Mouse (Mus musculus) gastrocnemius, adult 8-10 months (tissue): ENCODE measurements at regions not wholly inside any gene's neighbourhood (a gene's known extent, or its start where the extent isn't known, plus 50 kb on each side); places are given as distances from the start of the nearest gene placed in this dataset.

Source experiments
- DNase-seq, 2 experiments: peaks; one replicate each; pipeline ENCODE4 v3.0.0; 2022; ENCODE audit warnings: low spot score in 2 of 2

DNA sequence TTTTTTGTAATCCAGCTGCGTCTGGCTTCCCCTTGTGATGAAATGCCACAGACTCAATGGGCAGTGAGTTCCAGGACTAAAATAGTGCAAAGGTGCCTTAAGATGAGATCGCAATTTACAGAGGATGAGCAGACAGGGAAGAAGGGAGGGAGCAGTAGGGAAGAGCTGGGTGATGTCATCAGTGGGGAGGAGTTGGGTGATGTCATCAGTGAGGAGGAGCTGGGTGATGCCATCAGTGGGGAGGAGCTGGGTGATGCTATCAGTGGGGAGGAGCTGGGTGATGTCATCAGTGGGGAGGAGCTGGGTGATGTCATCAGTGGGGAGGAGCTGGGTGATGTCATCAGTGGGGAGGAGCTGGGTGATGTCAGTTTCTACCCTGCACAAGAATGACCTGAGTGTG lies 84.4 kb upstream of the 4930583I09Rik start:
- no peak for DNase-seq

DNA sequence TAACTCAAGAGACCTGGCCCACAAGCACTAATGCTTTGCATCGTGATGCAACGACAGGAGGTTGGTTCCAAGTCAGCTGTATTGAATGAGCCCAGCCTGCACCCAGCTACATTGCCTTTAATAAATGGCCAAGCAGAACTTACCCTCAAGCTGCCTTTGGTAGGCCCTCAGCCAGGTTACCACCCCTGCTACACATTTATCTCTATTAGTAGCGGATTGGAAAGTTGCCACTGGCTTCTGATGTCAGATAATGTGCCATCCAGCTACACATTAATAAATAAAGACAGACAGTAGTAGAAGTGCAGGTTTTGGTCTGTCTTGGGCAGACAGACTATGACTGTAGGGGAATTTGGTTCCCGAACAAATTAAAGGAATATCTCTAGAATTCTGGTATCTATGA lies 82.0 kb upstream of the 4930583I09Rik start:
- no peak for DNase-seq

- DNase-seq, result peak in 1 of 2 experiments; percentile 9
These were observed 80.8 kb upstream of the 4930583I09Rik start for GRCm38 (mm10) chr17:64916657-64917056.

- no peak for DNase-seq
These were observed 79.8 kb upstream of the 4930583I09Rik start for GRCm38 (mm10) chr17:64915708-64916107.

- DNase-seq, result no peak
These were observed 79.2 kb upstream of the 4930583I09Rik start for GRCm38 (mm10) chr17:64915025-64915424.

GRCm38 (mm10) chr17:64914302-64914701 lies 78.4 kb upstream of the 4930583I09Rik start:
- no peak for DNase-seq

DNA sequence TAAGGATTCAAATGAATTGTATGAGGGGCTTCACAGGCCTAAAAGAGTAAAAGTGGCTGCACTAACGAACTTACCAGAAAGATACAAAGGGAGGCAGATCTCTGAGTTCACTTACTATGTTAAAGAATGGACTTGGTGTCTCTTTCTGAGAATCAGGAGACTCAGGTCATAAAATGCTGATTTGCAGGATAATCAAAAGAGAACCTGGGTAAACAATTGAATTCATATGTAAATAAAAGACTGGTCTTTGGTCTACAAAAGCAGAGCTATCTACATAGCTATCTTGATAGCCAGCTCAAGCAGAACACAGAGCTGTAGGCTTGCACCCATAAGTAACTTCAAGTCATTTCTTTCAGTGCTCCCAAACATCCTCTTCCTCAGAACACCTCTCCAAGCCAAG lies 72.8 kb upstream of the 4930583I09Rik start:
- DNase-seq, result no peak

- no peak for DNase-seq
These were observed 66.1 kb upstream of the 4930583I09Rik start for GRCm38 (mm10) chr17:64901721-64902623.

GRCm38 (mm10) chr17:64897473-64897872 lies 61.6 kb upstream of the 4930583I09Rik start:
- DNase-seq, result no peak

DNA sequence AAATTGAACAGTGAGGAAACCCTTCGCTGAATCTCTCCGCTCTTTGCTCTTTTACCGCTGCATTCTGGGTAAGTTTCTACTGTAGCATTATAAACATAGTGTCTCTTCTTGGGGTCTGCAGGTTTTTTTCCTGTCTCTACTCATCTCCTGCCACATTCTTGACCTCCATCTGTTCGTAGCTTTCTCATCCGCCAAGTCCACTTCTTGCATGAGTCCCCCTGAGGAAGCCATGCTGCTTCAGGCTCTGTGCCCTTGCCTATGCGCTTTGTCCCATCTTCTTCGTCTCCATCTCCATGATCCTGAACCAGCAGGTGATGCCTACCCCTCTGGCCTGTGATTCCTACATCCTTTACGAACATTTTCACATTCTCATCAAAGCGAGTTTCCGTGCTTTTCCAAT lies 60.0 kb upstream of the 4930583I09Rik start:
- no peak for DNase-seq

GRCm38 (mm10) chr17:64895466-64895865 lies 59.6 kb upstream of the 4930583I09Rik start:
- no peak for DNase-seq

DNA sequence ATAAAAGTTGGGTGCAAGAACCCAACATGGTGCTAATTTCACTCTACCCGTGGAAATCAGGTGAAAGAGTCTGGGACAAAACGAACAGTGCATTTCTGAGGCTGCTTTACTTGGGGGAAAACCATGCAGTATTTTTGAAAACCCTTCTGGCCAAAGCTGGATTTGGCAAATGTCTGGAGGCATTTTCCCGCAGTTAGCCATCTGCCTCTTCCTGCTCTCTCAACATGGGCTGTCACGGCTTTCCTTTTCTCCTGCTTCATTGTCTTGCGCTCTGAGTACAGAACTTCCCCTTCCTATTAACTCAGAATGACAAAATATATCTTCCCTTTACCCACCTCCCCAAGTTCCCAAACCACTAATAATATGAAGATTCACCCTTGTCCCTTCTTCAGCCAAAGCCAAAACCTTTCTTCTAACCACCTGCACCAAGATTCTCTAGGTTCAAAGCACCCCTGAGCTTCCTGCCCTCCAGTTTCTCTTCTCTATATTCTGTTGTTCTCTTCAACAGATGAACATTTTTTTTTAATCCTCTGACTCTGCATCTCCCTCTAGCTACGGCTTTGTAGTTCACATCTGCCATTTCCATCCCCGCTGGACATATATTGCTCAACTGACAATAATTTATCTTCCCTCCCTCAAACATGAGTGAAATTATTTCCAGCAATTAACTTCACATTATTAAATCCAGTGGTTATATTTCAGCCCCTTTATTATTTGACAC lies 57.5 kb upstream of the 4930583I09Rik start:
- no peak for DNase-seq
